Mouse (Mus musculus) Patski (cell line): ENCODE measurements around the gene Asic3. TPM values are rescaled to one million over a fixed set of nuclear protein-coding genes. Genes with fewer than 3 reads are reported as not detected.

Experiments
- ATAC-seq: fragments of 100-300 bp; one replicate; pipeline ENCODE4 v1.8.0; 2021
- CTCF ChIA-PET: fragments of 350-600 bp; sonication (Branson Sonifier 250); formaldehyde crosslinking; loops from one replicate; lab custom pipeline; 2022; ENCODE audit warnings: inconsistent platforms; lab: Charles Lee
- POLR2A ChIA-PET: fragments of 350-600 bp; sonication (Branson Sonifier 250); formaldehyde crosslinking; loops from one replicate; lab custom pipeline; 2022; ENCODE audit warnings: antibody characterized with exemption, inconsistent platforms; lab: Charles Lee
- DNase-seq: peaks from one replicate; pipeline ENCODE4 v3.0.0-alpha.2; 2011; ENCODE audit warnings: low read depth, low spot score
- H3K27me3 ChIP-seq: fragments of 371-371 bp; one replicate; pipeline ENCODE4 v1.5.1; 2021
- CTCF ChIP-seq: fragments of 100-300 bp; IDR thresholded peaks from one replicate; pipeline ENCODE4 v1.5.1; 2021
- in situ Hi-C: fragments of 300-500 bp; cut with MboI; formaldehyde crosslinking; loops from 3 replicates; pipeline ENCODE4 v1.11.1; 2018; ENCODE audit warnings: low pct_unique_long_range_greater_than_20kb, mixed read lengths
- polyA plus RNA-seq: library from polyadenylated mRNA; unstranded; gene quantifications from one replicate; pipeline ENCODE4 v1.2.3, GENCODE M21; 2021

The Asic3 gene
- polyA plus RNA-seq, 1 experiment from 2014 or later, result 2.6 TPM

GRCm38 (mm10) chr5:24453283-24453984, 40.2 kb downstream of the Asic3 start:
- TF ChIP-seq CTCF, result no peak
- no peaks in the 10 kb centered on the region for H3K27me3 ChIP-seq
- POLR2A ChIA-PET, result interaction anchor here (1.1 to 3.5 kb wide), 4 partner anchors 9 to 28 kb away, joined by 3 to 26 read pairs (median 3); no protein-coding TSS in a partner anchor
- in situ Hi-C loops, result no loop called here
- ATAC-seq (no peak), DNase-seq (no peak)
- CTCF ChIA-PET, result interaction anchor here (1.1 to 2.3 kb wide), 2 partner anchors 11 to 59 kb away, joined by 3 to 8 read pairs; no protein-coding TSS in a partner anchor

GRCm38 (mm10) chr5:24453985-24454303, 40.8 kb downstream of the Asic3 start:
- H3K27me3 ChIP-seq, result no peaks in the 10 kb centered on the region
- CTCF ChIA-PET, result interaction anchor here (2.3 kb wide), 1 partner anchor 60 kb away, joined by 8 read pairs; no protein-coding TSS in a partner anchor
- POLR2A ChIA-PET, result interaction anchor here (1.1 to 3.5 kb wide), 5 partner anchors 9 to 28 kb away, joined by 3 to 26 read pairs (median 3); no protein-coding TSS in a partner anchor
- no peak for ATAC-seq
- no peak for TF ChIP-seq CTCF
- no peak for DNase-seq
- in situ Hi-C loops, result no loop called here

GRCm38 (mm10) chr5:24455076-24455475, 41.9 kb downstream of the Asic3 start:
- in situ Hi-C loops, result no loop called here
- CTCF ChIA-PET, result interaction anchor here (1.0 to 1.2 kb wide), 2 partner anchors 11 to 62 kb away, joined by 3 to 4 read pairs; partner anchors contain the start of gene Abcb8
- no peak for TF ChIP-seq CTCF
- POLR2A ChIA-PET, result interaction anchor here (1.6 kb wide), 1 partner anchor 11 kb away, joined by 8 read pairs; no protein-coding TSS in a partner anchor
- DNase-seq (no peak), ATAC-seq (no peak)
- H3K27me3 ChIP-seq, result no peaks in the 10 kb centered on the region

GRCm38 (mm10) chr5:24455613-24456012, 42.4 kb downstream of the Asic3 start:
- no peaks in the 10 kb centered on the region for H3K27me3 ChIP-seq
- in situ Hi-C loops, result no loop called here
- ChIA-PET CTCF (interaction anchor here (1.0 to 1.2 kb wide), 2 partner anchors 10 to 62 kb away, joined by 3 to 4 read pairs; partner anchors contain the start of gene Abcb8), POLR2A (interaction anchor here (1.6 kb wide), 1 partner anchor 11 kb away, joined by 8 read pairs; no protein-coding TSS in a partner anchor)
- TF ChIP-seq CTCF, result no peak
- no peak for DNase-seq
- ATAC-seq, result no peak

- in situ Hi-C loops, result loop anchor here (10.0 kb wide), 1 partner anchor 202 kb away; no protein-coding TSS in a partner anchor
- POLR2A ChIA-PET, result interaction anchor here (1.1 to 1.3 kb wide), 2 partner anchors 12 to 41 kb away, joined by 4 to 8 read pairs; no protein-coding TSS in a partner anchor
- no peaks in the 10 kb centered on the region for H3K27me3 ChIP-seq
- DNase-seq (no peak), ATAC-seq (no peak)
- CTCF ChIA-PET, result interaction anchor here (1.0 to 13.4 kb wide), 4 partner anchors 19 to 73 kb away, joined by 3 to 106 read pairs (median 6); partner anchors contain the start of genes Abcb8, Atg9b and Fastk
- no peak for TF ChIP-seq CTCF
Observed at GRCm38 (mm10) chr5:24466762-24467161, 53.6 kb downstream of the Asic3 start.

Other genes with a start within 250 kb of the Asic3 start
- 9.0 TPM for gene Nupl2, start 248.4 kb upstream of the Asic3 start, polyA plus RNA-seq
- gene Kcnh2, start 61.8 kb upstream of the Asic3 start, polyA plus RNA-seq, result 0.12 TPM
- gene Nos3, start 48.6 kb upstream of the Asic3 start, polyA plus RNA-seq, result 0.06 TPM
- 0.51 TPM for gene Atg9b, start 21.2 kb upstream of the Asic3 start, polyA plus RNA-seq
- 67.6 TPM for gene Abcb8, start 19.7 kb upstream of the Asic3 start, polyA plus RNA-seq
- 182 TPM for gene Cdk5, start 10.1 kb downstream of the Asic3 start, polyA plus RNA-seq
- gene Slc4a2, start 10.4 kb downstream of the Asic3 start, polyA plus RNA-seq, result 221 TPM
- 190 TPM for gene Fastk, start 31.9 kb downstream of the Asic3 start, polyA plus RNA-seq
- 26.4 TPM for gene Tmub1, start 34.5 kb downstream of the Asic3 start, polyA plus RNA-seq
- 116 TPM for gene Agap3, start 38.8 kb downstream of the Asic3 start, polyA plus RNA-seq
- gene Gbx1, start 113.8 kb downstream of the Asic3 start, polyA plus RNA-seq, result not detected
- not detected for gene Asb10, start 127.6 kb downstream of the Asic3 start, polyA plus RNA-seq
- gene 4931409K22Rik, start 143.4 kb downstream of the Asic3 start, polyA plus RNA-seq, result not detected
- 110 TPM for gene Abcf2, start 164.1 kb downstream of the Asic3 start, polyA plus RNA-seq
- 52.0 TPM for gene Chpf2, start 173.3 kb downstream of the Asic3 start, polyA plus RNA-seq
- gene Smarcd3, start 211.0 kb downstream of the Asic3 start, polyA plus RNA-seq, result 64.3 TPM